Mouse (Mus musculus): ENCODE results near the gene Tmem167. TPM values are rescaled to one million over a fixed set of nuclear protein-coding genes. Genes with fewer than 3 reads are reported as not detected.
A peak's percentile ranks its signal among the peaks of the same experiment; 100 is the strongest.
"Not testable (repeated sequence)": the region's sequence is repeated elsewhere in the genome, so short reads cannot be mapped to it uniquely, and the experiment has no call there.

Tmem167 gene
- polyA plus RNA-seq (2014; fragmentation: Nextera tagmentation; extraction: Ambion mirVana) = 61.6 and 64.0 TPM in 2 replicates

DNA sequence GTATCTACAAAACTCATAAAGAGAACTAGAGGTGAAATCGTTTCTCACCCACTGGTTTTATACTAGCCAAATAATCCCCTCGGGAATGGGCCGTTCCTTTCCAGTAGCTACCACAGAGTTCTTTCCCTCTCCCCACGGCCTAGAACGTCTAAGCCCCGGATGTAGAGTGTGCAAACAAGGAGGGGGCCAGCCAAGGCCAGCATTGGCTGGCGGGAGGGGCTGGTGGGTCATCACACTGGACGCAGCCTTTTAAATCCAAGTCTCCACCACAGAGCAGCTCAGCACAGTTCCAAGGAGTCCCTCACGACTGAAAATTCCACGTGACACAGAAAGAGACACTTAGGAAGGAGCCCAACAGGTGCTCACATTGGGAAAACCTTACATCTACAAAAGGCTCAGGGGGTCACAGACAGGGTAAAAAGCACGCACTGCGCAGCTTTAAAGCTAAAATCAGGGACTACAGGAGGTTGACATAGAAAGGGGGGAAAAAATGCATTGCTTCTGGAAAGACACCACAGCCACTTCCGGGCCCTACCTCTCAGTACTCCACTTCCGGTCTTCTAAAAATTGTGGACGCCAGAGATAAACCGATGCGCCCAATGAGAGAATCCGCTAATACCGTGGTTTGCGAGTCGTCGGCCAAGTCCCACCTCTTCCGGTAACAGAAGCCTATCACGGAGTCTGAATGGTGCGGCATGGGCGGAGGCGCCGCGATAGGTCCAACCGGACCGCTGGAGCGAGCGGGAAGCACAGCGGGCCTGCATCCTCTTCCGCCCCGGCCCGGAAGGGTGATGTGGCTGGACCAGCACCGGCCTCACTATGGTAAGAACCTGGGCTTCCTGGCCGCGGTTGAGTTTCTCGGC lies at the start of gene Tmem167, which contains the start of gene Xrcc4:
Gene Tmem167 (plus strand): TSS at position 162 of the 863 bp plus-strand sequence.
Gene Xrcc4 (minus strand): TSS at position 647 of the 863 bp plus-strand sequence.
- H3K27ac ChIP-seq (ENCODE audit: low read depth, low read length) = peak within 1 kb of the TSS; percentile 70
- peak; percentile 98 for DNase-seq (ENCODE audit: low spot score, missing footprints)
- H3K9ac ChIP-seq (ENCODE audit: low read length) = peak within 1 kb of the TSS; percentile 96
- no peaks in the 10 kb centered on the region for H3K4me1 ChIP-seq (ENCODE audit: control insufficient read depth, insufficient read depth, low read length)
- H3K4me2 ChIP-seq = peak within 1 kb of the TSS; percentile 75
- WGBS = 2% methylated on average over 41 of the region's 41 CpGs
- peak; percentile 100 for ATAC-seq (ENCODE audit: low FRiP score)
- no peaks in the 10 kb centered on the region for H3K9me3 ChIP-seq (ENCODE audit: control insufficient read depth, low read length)
- no peaks in the 10 kb centered on the region for H3K36me3 ChIP-seq (ENCODE audit: control insufficient read depth, insufficient read depth, low read length)
- H3K4me3 ChIP-seq (ENCODE audit: low read depth, low read length) = peak within 1 kb of the TSS; percentile 88
- H3K27me3 ChIP-seq (ENCODE audit: control insufficient read depth, insufficient read depth, low read length) = no peaks in the 10 kb centered on the region

GRCm38 (mm10) chr13:90039613-90040012 lies 49.3 kb upstream of the Tmem167 start:
- Histone ChIP-seq H3K27me3 (ENCODE audit: control insufficient read depth, insufficient read depth, low read length) (no peaks in the 10 kb centered on the region), H3K27ac (ENCODE audit: low read depth, low read length) (no peak overlapping the region), H3K9ac (ENCODE audit: low read length) (no peak overlapping the region), H3K4me2 (no peak overlapping the region), H3K4me1 (ENCODE audit: control insufficient read depth, insufficient read depth, low read length) (0 out of 2 replicates have a peak, but pooled peaks cover 3% of the 10 kb centered on the region), H3K4me3 (ENCODE audit: low read depth, low read length) (no peak overlapping the region), H3K36me3 (ENCODE audit: control insufficient read depth, insufficient read depth, low read length) (no peaks in the 10 kb centered on the region), H3K9me3 (ENCODE audit: control insufficient read depth, low read length) (no peaks in the 10 kb centered on the region)
- 9% methylated on average over 2 of the region's 2 CpGs for WGBS
- DNase-seq (ENCODE audit: low spot score, missing footprints) = peak; percentile 91
- ATAC-seq (ENCODE audit: low FRiP score) = peak; percentile 68

DNA sequence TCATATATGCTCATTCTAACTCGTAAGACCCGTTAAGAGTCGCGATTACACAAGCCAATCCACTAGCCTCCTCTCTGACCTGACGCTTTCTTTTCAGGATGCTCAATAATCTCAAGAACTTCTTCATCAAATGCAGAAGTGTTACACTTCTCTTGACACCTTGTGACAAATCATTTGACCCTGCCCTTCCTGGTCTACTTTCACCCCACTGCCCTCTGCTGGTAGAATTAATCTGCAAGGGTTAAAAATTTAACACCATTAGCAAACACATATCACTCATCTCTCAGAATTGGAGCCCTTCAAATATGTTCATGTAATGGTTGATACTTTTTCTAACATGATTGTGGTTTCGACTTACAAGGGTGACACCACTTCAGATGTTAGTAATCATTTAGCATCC lies 37.2 kb upstream of the Tmem167 start:
- H3K9me3 ChIP-seq (ENCODE audit: control insufficient read depth, low read length) = no peaks in the 10 kb centered on the region
- peak; percentile 81 for DNase-seq (ENCODE audit: low spot score, missing footprints)
- WGBS = 76% methylated on average over 6 of the region's 6 CpGs
- no peak overlapping the region for H3K9ac ChIP-seq (ENCODE audit: low read length)
- no peaks in the 10 kb centered on the region for H3K36me3 ChIP-seq (ENCODE audit: control insufficient read depth, insufficient read depth, low read length)
- H3K27ac ChIP-seq (ENCODE audit: low read depth, low read length) = no peak overlapping the region
- H3K4me3 ChIP-seq (ENCODE audit: low read depth, low read length) = no peak overlapping the region
- H3K4me1 ChIP-seq (ENCODE audit: control insufficient read depth, insufficient read depth, low read length) = no peaks in the 10 kb centered on the region
- H3K27me3 ChIP-seq (ENCODE audit: control insufficient read depth, insufficient read depth, low read length) = no peaks in the 10 kb centered on the region
- no peak for ATAC-seq (ENCODE audit: low FRiP score)
- H3K4me2 ChIP-seq = no peak overlapping the region

DNA sequence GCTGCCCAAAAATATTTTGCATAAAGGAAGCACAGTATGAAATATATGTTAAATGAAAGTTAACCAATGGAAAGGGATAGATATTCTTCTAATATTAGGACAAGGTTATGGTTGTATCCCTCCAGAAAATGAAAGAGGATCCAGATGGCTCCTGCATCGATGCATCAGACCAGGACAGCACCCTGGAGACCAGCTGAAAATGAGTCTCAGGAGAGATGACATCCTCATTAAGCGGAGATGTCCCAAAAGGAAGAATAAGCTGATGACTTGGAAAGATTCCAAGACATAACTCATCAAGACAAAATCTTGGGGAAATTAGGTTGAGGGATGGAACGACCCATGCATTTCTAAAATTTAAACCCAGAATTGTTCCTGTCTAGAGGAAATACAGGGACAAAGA lies 36.5 kb upstream of the Tmem167 start:
- Histone ChIP-seq H3K4me1 (ENCODE audit: control insufficient read depth, insufficient read depth, low read length) (no peaks in the 10 kb centered on the region), H3K9me3 (ENCODE audit: control insufficient read depth, low read length) (no peaks in the 10 kb centered on the region), H3K9ac (ENCODE audit: low read length) (no peak overlapping the region), H3K27me3 (ENCODE audit: control insufficient read depth, insufficient read depth, low read length) (no peaks in the 10 kb centered on the region), H3K36me3 (ENCODE audit: control insufficient read depth, insufficient read depth, low read length) (no peaks in the 10 kb centered on the region), H3K4me3 (ENCODE audit: low read depth, low read length) (no peak overlapping the region), H3K4me2 (no peak overlapping the region), H3K27ac (ENCODE audit: low read depth, low read length) (no peak overlapping the region)
- no peak for ATAC-seq (ENCODE audit: low FRiP score)
- WGBS = 85% methylated on average over 3 of the region's 3 CpGs
- no peak for DNase-seq (ENCODE audit: low spot score, missing footprints)

DNA sequence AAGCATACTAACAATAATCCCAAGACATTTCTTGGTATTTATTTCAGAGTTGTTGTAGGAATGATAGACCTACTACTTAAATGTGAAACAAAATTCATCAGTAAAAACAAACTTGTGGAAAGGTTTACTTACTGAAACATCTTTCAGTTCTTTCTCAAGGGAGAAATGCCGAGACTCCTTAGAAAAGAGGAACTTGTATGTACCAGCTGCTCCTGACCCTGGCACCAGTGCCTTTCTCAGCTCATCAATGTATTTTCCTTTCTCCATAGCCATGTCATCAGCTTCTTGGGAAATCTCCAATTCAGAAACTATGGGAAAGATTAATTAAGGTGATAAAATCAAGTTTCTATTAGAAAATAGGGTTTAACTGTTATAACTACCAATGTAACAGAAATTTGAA lies 27.0 kb upstream of the Tmem167 start:
- H3K27ac ChIP-seq (ENCODE audit: low read depth, low read length) = no peak overlapping the region
- no peak overlapping the region for H3K4me2 ChIP-seq
- H3K9me3 ChIP-seq (ENCODE audit: control insufficient read depth, low read length) = no peaks in the 10 kb centered on the region
- H3K9ac ChIP-seq (ENCODE audit: low read length) = no peak overlapping the region
- no peaks in the 10 kb centered on the region for H3K27me3 ChIP-seq (ENCODE audit: control insufficient read depth, insufficient read depth, low read length)
- no peaks in the 10 kb centered on the region for H3K36me3 ChIP-seq (ENCODE audit: control insufficient read depth, insufficient read depth, low read length)
- DNase-seq (ENCODE audit: low spot score, missing footprints) (no peak), ATAC-seq (ENCODE audit: low FRiP score) (no peak)
- no peaks in the 10 kb centered on the region for H3K4me1 ChIP-seq (ENCODE audit: control insufficient read depth, insufficient read depth, low read length)
- no peak overlapping the region for H3K4me3 ChIP-seq (ENCODE audit: low read depth, low read length)
- WGBS = 89% methylated on average over 1 of the region's 1 CpGs

- under 1% methylated on average over 24 of the region's 27 CpGs for WGBS
- Histone ChIP-seq H3K9ac (ENCODE audit: low read length) (peak overlapping the region; percentile 96), H3K27ac (ENCODE audit: low read depth, low read length) (no peak overlapping the region), H3K4me1 (ENCODE audit: control insufficient read depth, insufficient read depth, low read length) (no peaks in the 10 kb centered on the region), H3K9me3 (ENCODE audit: control insufficient read depth, low read length) (no peaks in the 10 kb centered on the region), H3K36me3 (ENCODE audit: control insufficient read depth, insufficient read depth, low read length) (no peaks in the 10 kb centered on the region), H3K4me2 (peak overlapping the region; percentile 58), H3K4me3 (ENCODE audit: low read depth, low read length) (peak overlapping the region; percentile 88), H3K27me3 (ENCODE audit: control insufficient read depth, insufficient read depth, low read length) (no peaks in the 10 kb centered on the region)
- ATAC-seq (ENCODE audit: low FRiP score) (peak; percentile 81; the same call in 1 of the 2 replicates), DNase-seq (ENCODE audit: low spot score, missing footprints) (no peak)
Observed at GRCm38 (mm10) chr13:90089825-90090183, 881 bp downstream of the Tmem167 start.

- Histone ChIP-seq H3K9ac (ENCODE audit: low read length) (no peak overlapping the region), H3K9me3 (ENCODE audit: control insufficient read depth, low read length) (no peaks in the 10 kb centered on the region), H3K4me2 (no peak overlapping the region), H3K36me3 (ENCODE audit: control insufficient read depth, insufficient read depth, low read length) (no peaks in the 10 kb centered on the region; the same call in 1 of the 2 replicates), H3K4me1 (ENCODE audit: control insufficient read depth, insufficient read depth, low read length) (no peaks in the 10 kb centered on the region), H3K4me3 (ENCODE audit: low read depth, low read length) (no peak overlapping the region), H3K27me3 (ENCODE audit: control insufficient read depth, insufficient read depth, low read length) (no peaks in the 10 kb centered on the region), H3K27ac (ENCODE audit: low read depth, low read length) (no peak overlapping the region)
- no peak for ATAC-seq (ENCODE audit: low FRiP score)
- no peak for DNase-seq (ENCODE audit: low spot score, missing footprints)
Observed at GRCm38 (mm10) chr13:90101514-90101913, 12.6 kb downstream of the Tmem167 start.

GRCm38 (mm10) chr13:90106139-90106538 lies 17.2 kb downstream of the Tmem167 start:
- H3K4me2 ChIP-seq = no peak overlapping the region
- DNase-seq (ENCODE audit: low spot score, missing footprints) (no peak), ATAC-seq (ENCODE audit: low FRiP score) (no peak)
- no peak overlapping the region for H3K9ac ChIP-seq (ENCODE audit: low read length)
- H3K4me3 ChIP-seq (ENCODE audit: low read depth, low read length) = no peak overlapping the region
- H3K27ac ChIP-seq (ENCODE audit: low read depth, low read length) = no peak overlapping the region
- no peaks in the 10 kb centered on the region for H3K9me3 ChIP-seq (ENCODE audit: control insufficient read depth, low read length)
- H3K27me3 ChIP-seq (ENCODE audit: control insufficient read depth, insufficient read depth, low read length) = no peaks in the 10 kb centered on the region
- no peaks in the 10 kb centered on the region; the same call in 1 of the 2 replicates for H3K36me3 ChIP-seq (ENCODE audit: control insufficient read depth, insufficient read depth, low read length)
- 97% methylated on average over 7 of the region's 7 CpGs for WGBS
- no peaks in the 10 kb centered on the region for H3K4me1 ChIP-seq (ENCODE audit: control insufficient read depth, insufficient read depth, low read length)

DNA sequence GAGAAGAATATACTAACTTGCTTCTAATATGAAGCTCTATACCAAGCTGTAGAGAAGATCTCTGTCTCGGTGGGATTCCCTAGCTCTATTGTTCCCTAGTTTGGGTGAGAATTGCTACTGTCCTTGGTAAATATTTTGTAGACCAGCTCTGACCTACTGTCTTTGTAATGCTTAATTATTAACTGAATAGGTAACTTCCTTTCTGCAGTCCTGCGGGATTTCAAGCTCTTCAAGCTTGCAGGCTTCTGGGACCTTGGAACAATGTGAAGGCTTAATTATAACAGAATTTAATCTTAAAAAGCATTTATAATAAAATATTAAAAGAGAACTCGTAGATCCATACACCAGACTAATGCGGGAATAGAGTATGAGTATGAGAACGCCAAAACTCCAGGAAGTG lies 19.8 kb downstream of the Tmem167 start:
- 89% methylated on average over 5 of the region's 5 CpGs for WGBS
- not testable (repeated sequence) for H3K9me3 ChIP-seq (ENCODE audit: control insufficient read depth, low read length); DNase-seq (ENCODE audit: low spot score, missing footprints); H3K9ac ChIP-seq (ENCODE audit: low read length); H3K4me2 ChIP-seq; ATAC-seq (ENCODE audit: low FRiP score); H3K4me1 ChIP-seq (ENCODE audit: control insufficient read depth, insufficient read depth, low read length); H3K27me3 ChIP-seq (ENCODE audit: control insufficient read depth, insufficient read depth, low read length); H3K4me3 ChIP-seq (ENCODE audit: low read depth, low read length); H3K27ac ChIP-seq (ENCODE audit: low read depth, low read length); H3K36me3 ChIP-seq (ENCODE audit: control insufficient read depth, insufficient read depth, low read length)
